Mouse (Mus musculus) ES-Bruce4 (cell line): ENCODE data around the gene Fbxl3. TPM values are rescaled to one million over a fixed set of nuclear protein-coding genes. Genes with fewer than 3 reads are reported as not detected.

ENCODE experiments used
- H3K27ac ChIP-seq: 2 replicates; pipeline ENCODE4 v1.5.1; 2012; ENCODE audit warnings: low read length, inconsistent platforms; ENCODE audit not compliant: insufficient read depth
- H3K27me3 ChIP-seq: 2 replicates; pipeline ENCODE4 v1.6.1; 2012; ENCODE audit warnings: mild to moderate bottlenecking, low read length, inconsistent platforms; ENCODE audit not compliant: control insufficient read depth, poor library complexity, insufficient read depth, severe bottlenecking
- H3K36me3 ChIP-seq: 2 replicates; pipeline ENCODE4 v1.6.1; 2012; ENCODE audit warnings: inconsistent platforms, mild to moderate bottlenecking, low read length, moderate library complexity; ENCODE audit not compliant: control insufficient read depth, poor library complexity, insufficient read depth, severe bottlenecking
- H3K4me1 ChIP-seq: one replicate; pipeline ENCODE4 v1.8.1; 2011; ENCODE audit warnings: low read length; ENCODE audit not compliant: control insufficient read depth, insufficient read depth
- H3K4me3 ChIP-seq: 2 replicates; pipeline ENCODE4 v1.5.1; 2011; ENCODE audit warnings: low read depth, mild to moderate bottlenecking, low read length
- H3K9ac ChIP-seq: 2 replicates; pipeline ENCODE4 v1.6.1; 2012; ENCODE audit warnings: low read depth, mild to moderate bottlenecking, inconsistent platforms; ENCODE audit not compliant: poor library complexity, severe bottlenecking
- H3K9me3 ChIP-seq: replicated peaks from 2 replicates; pipeline ENCODE4 v1.6.1; 2012; ENCODE audit warnings: mild to moderate bottlenecking, low read length, inconsistent platforms; ENCODE audit not compliant: control insufficient read depth, poor library complexity, insufficient read depth, severe bottlenecking
- CTCF ChIP-seq: IDR thresholded peaks from one replicate; pipeline ENCODE4 v1.8.1; 2011; ENCODE audit warnings: low read depth, low read length
- EP300 ChIP-seq: IDR thresholded peaks from 2 replicates; pipeline ENCODE4 v1.6.1; 2011; ENCODE audit warnings: low read depth, low read length; ENCODE audit not compliant: insufficient read depth
- POLR2A ChIP-seq: IDR thresholded peaks from one replicate; pipeline ENCODE4 v1.8.1; 2011; ENCODE audit warnings: low read length; ENCODE audit not compliant: insufficient read depth
- polyA plus RNA-seq: library from polyadenylated mRNA; stranded (reverse); fragments of >200 nt; gene quantifications from 2 replicates; pipeline ENCODE4 v1.2.4, GENCODE M21; 2011; ENCODE audit warnings: low read depth; ENCODE audit not compliant: missing spikeins, insufficient read depth, insufficient read length

Gene Fbxl3
- polyA plus RNA-seq, 1 experiment: 89.9 TPM

- no peak overlapping the region for H3K9ac ChIP-seq
- 0 out of 2 replicates have a peak overlapping the region, but pooled peaks have one; percentile 2 for H3K27ac ChIP-seq
- no peak overlapping the region for H3K4me3 ChIP-seq
- peaks cover 21% of the 10 kb centered on the region for H3K36me3 ChIP-seq
- no peaks in the 10 kb centered on the region for H3K4me1 ChIP-seq
- no peaks in the 10 kb centered on the region for H3K9me3 ChIP-seq
- H3K27me3 ChIP-seq: no peaks in the 10 kb centered on the region
- TF ChIP-seq CTCF: no peak
- no peak for TF ChIP-seq POLR2A
- no peak for TF ChIP-seq EP300
Measured at GRCm38 (mm10) chr14:103078006-103078912, 21.1 kb downstream of the Fbxl3 start.

- Histone ChIP-seq H3K27ac (no peak overlapping the region), H3K4me1 (no peaks in the 10 kb centered on the region), H3K27me3 (no peaks in the 10 kb centered on the region), H3K4me3 (no peak overlapping the region), H3K36me3 (peaks cover 16% of the 10 kb centered on the region), H3K9me3 (no peaks in the 10 kb centered on the region), H3K9ac (no peak overlapping the region)
- TF ChIP-seq POLR2A (no peak), EP300 (no peak), CTCF (no peak)
Measured at GRCm38 (mm10) chr14:103077272-103078005, 21.9 kb downstream of the Fbxl3 start.

- H3K27me3 ChIP-seq: no peaks in the 10 kb centered on the region
- no peaks in the 10 kb centered on the region for H3K4me1 ChIP-seq
- no peak overlapping the region for H3K27ac ChIP-seq
- no peak for TF ChIP-seq POLR2A
- no peak for TF ChIP-seq EP300
- TF ChIP-seq CTCF: no peak
- H3K4me3 ChIP-seq: no peak overlapping the region
- peaks cover 10% of the 10 kb centered on the region for H3K36me3 ChIP-seq
- H3K9ac ChIP-seq: no peak overlapping the region
- H3K9me3 ChIP-seq: no peaks in the 10 kb centered on the region
Measured at GRCm38 (mm10) chr14:103075166-103075565, 24.2 kb downstream of the Fbxl3 start.

GRCm38 (mm10) chr14:103073825-103074224 lies 25.5 kb downstream of the Fbxl3 start:
- TF ChIP-seq POLR2A (no peak), CTCF (no peak), EP300 (no peak)
- Histone ChIP-seq H3K36me3 (peaks cover 7% of the 10 kb centered on the region), H3K9me3 (no peaks in the 10 kb centered on the region), H3K27ac (no peak overlapping the region), H3K9ac (no peak overlapping the region), H3K4me1 (no peaks in the 10 kb centered on the region), H3K4me3 (no peak overlapping the region), H3K27me3 (no peaks in the 10 kb centered on the region)

- Histone ChIP-seq H3K9ac (no peak overlapping the region), H3K4me1 (no peaks in the 10 kb centered on the region), H3K36me3 (peaks cover 7% of the 10 kb centered on the region), H3K27ac (no peak overlapping the region), H3K4me3 (no peak overlapping the region), H3K27me3 (no peaks in the 10 kb centered on the region), H3K9me3 (no peaks in the 10 kb centered on the region)
- TF ChIP-seq EP300: no peak
- no peak for TF ChIP-seq POLR2A
- no peak for TF ChIP-seq CTCF
Measured at GRCm38 (mm10) chr14:103072731-103073130, 26.6 kb downstream of the Fbxl3 start.
